Mouse (Mus musculus): ENCODE measurements at regions not wholly inside any gene's neighbourhood (a gene's known extent, or its start where the extent isn't known, plus 50 kb on each side); places are given as distances from the start of the nearest gene placed in this dataset.

DNA sequence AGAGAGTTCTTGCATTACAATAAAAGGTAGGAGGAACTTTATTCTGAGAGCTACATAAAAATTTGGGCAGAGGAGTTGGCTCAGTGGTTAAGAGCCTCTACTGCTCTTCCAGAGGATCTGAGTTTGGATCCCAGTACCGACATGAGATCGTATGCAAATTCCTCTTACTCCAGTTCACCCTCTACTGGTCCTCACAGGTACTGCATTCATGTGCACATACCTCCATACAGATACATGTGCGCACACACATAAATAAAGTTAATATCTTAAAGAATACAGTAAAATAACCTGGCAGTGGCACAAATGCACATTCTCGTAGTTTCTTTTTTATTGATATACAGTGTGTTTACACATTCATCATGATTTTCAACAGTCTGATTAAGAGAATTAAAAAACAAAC, 232.4 kb downstream of the Vps13c start:
- intact Hi-C loops (cut with DNase I): no loop called here
- DNase-seq: no peak

DNA sequence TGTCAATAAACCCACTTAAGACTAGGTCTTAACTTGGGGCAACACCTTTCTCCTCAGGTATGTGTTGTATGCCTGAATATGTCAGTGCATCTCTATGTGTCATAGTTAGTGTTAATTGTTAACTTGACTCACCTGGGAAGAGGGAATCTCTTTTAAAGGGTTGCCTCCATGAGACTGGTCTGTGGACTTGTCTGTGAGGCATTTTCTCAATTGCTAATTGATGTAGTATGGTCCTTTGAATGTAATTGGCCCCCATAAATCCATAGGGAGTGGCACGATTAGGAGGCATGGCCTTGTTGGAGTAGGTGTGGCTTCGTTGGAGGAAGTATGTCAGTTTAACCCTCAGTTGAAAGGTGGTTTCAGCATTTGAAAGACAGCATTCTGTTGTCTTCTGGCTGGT, 237.1 kb downstream of the Vps13c start:
- DNase-seq: no peak
- intact Hi-C loops (cut with DNase I): no loop called here

DNA sequence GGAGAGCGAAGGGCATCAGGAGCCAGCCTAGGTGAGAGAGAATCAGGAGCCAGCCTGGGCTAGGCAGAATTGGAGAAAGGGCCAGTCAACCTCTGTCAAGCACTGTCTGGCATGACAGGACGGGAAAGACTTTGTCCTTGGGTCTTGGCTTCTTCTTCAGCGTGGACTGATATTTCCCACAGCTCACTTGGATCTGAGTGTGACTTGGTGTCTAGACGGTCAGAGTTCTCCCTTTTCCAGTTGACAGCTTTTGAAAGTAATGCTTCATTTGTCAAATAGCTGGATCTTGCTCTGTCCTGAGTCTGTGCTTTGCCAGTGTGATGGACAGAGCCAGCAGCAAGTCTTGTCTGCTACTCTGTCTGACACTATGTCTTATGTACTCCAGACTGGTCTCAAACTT, 243.1 kb downstream of the Vps13c start:
- no peak for DNase-seq
- intact Hi-C loops (cut with DNase I): no loop called here

DNA sequence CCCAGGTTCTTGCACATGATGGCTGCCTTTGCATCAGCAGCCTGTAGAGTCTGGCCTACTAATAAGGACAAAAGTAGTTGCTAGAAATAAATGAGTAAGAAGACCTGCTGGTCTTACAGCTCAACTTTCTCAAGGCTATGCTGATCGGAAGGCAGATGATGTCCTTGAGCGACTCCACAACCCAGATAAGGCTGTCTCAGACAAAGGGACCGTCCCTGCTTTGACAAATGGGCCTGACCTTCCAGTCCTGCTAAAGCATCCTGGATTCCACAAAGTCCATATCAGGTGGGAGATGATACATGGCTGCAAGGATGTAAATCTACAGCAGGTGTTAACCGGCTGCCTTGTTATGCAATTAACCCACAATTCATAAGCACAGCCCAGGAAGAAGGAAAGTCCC, 244.8 kb downstream of the Vps13c start:
- intact Hi-C loops (cut with DNase I): no loop called here

DNA sequence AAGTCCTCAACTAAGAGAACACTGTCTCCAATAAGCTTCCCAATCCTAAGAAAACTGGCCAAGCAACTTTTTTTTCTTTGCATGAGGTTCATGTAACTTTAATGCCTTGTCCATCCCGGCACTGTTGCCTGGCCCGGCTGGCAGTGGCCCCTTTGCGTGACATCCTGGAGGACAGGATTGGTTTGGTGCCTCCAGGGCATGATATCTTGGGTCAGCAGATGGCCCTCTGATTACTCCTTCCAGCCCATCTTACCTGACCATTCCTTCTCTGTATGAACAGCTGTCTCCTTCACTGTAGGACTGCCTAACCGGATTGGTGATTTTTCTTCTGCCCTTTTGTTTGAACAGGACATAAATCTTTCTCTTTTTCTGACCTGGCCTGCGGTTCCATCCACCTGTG, 254.4 kb downstream of the Vps13c start:
- no peak for DNase-seq
- intact Hi-C loops (cut with DNase I): no loop called here

More for the DNA sequence above, 244.8 kb downstream of the Vps13c start:
- no peak for DNase-seq

DNA sequence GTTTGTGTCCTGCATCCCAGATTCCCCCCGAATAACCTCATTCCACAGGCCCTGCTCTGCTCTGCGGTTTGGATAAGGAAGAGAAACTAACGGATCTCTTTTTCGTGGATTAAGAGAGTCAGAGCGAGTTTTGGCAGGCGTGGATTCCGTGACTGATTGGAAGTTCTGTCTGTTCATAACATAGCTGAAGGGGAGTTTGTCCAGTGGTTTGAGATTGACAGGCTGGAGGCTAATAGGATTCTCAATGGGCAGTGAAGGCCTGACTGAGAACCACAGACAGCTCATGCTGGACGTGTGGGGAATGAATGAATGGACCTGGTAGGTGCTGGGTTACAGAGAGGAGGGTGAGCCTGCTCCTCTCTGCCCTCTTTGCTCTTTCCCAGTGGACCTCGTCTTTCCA, 269.6 kb downstream of the Vps13c start:
- intact Hi-C loops (cut with DNase I): no loop called here
- DNase-seq: no peak

DNA sequence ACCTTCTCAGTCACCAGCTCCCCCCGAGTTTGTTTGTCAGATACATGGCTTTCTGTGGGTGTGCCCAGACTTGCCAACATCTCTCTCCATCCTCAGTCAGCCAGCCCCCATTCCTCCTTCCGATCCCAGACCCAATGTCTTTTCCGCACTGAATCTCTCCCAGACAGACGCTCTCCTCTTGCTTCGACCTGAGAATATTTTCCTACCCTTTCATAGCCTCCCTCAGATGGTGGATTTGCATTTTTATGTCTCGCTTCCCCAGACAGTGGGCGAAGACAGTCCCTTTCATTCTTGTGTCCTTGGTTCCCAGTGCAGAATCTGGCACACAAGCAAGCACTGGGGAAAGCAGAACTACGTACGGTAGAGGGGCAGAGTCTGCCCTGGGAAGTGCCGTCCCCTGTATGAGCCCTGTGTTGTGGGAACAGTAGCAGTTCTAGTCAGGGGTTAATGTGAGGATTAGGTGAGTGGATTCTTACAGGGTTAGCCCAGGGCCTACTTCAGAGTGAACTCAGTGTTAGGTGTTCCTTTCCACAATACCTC, 275.0 kb downstream of the Vps13c start:
- intact Hi-C loops (cut with DNase I): no loop called here
- no peak for DNase-seq

DNA sequence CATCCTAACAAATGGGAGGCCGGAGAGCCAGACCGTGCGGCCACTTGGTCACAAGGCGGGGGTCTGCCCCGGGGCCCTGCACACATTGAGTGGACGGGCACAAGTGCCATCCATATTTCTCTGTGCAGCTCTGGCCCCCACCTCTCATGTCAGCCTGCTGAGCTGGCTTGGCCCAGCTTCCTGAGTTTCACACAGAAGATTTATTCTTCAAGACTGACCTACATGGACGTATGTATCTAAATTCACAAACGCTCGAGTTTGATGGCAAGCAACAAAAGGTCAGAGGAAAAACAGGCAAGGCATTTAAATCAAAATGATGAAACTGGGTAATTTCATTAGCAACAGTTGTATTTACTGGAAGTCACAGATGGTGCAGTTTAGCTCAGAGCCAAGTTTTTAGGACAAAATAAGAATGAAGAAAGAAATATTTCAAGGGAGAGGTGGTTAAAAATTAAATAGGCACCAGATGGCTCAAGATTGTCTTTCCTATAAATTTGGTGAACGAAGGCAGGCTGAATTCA, 276.1 kb downstream of the Vps13c start:
- intact Hi-C loops (cut with DNase I): no loop called here

DNA sequence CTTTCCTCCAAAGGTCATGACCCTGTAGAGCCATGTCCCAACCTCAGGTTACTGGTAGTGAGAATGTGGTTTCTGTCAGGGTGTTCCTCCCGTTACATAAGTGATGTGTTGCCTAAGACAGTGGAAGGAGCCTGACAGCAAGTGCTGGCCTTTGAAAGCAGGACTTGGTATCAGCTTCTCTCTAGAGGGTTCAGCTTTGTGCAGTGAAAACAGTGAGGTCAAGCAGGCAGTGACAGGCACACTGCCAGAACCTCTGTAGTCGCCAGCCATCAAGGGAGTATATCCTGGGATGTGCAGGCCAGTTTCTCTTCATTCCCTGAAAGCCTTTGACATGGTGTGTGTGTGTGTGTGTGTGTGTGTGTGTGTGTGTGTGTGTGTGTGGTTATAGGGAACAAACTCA, 278.1 kb downstream of the Vps13c start:
- DNase-seq: no peak

More for the DNA sequence above, 276.1 kb downstream of the Vps13c start:
- no peak for DNase-seq

DNA sequence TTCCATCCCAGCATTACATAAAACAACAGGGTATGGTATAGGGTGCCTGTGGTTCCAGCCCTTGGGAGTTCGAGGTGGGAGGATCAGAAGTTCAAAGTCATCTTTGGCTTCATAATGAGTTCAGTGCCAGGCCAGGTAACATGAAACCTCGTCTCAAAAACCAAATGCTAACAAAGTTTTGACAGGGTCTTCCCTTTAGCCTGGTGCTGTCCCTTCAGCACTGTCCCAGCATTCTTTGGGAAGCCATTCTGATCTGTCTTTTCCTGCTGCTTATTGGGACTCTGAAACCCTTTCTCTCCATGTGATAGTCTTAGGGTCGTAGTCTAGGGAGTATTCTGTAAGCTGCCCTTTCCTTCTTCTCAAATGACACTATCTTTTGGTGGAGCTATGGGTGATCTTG, 282.1 kb downstream of the Vps13c start:
- intact Hi-C loops (cut with DNase I): no loop called here
- no peak for DNase-seq

More for the DNA sequence above, 278.1 kb downstream of the Vps13c start:
- intact Hi-C loops (cut with DNase I): no loop called here

DNA sequence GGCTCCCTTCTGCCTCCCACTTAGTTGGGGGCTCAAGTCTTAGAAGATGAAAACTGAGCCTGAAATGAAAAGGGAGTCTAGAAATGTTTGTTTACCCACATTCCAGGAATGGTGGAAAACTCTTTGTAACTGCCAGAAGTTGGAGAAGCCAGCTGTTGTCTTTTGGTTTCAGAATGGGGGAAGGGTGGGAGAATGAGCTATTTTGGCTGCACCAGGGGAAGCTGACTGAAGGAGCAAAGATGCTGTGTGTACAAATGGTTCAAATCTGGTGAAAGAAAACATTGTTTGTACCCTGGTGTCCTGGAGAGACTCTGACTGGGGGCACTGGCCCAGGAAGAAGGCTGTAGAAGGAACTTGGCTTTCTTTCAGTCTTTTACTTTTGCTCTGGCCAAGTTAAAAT, 291.1 kb downstream of the Vps13c start:
- intact Hi-C loops (cut with DNase I): no loop called here
- DNase-seq: no peak

DNA sequence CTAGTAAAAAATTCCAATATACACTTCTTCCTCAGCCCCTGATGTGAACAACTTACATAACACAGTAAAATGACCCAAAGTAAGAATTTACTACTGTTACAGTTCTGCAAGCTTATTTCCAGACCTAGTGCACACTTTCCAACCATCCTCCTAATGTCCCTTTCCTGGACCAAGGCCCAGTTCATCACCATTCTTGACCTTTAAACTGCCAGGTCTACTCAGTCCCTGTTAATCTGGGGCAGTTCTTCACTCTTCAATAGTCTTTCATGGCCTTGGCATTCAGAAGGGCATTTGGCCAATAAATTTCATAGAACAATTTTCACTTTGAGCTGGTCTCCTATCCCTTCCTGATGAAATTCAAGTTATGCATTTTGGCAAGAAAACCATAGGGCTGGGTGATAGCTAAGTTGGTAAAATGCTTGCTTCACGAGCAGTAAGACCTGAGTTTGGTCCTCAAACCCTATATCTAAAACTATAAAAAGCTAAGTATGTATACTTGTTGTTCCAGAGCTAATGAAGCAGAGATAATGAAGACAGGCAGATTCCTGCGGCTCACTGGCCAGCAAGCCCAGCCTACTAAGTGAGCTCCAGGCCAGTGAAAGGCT, 295.4 kb downstream of the Vps13c start:
- no peak for DNase-seq
- intact Hi-C loops (cut with DNase I): no loop called here

DNA sequence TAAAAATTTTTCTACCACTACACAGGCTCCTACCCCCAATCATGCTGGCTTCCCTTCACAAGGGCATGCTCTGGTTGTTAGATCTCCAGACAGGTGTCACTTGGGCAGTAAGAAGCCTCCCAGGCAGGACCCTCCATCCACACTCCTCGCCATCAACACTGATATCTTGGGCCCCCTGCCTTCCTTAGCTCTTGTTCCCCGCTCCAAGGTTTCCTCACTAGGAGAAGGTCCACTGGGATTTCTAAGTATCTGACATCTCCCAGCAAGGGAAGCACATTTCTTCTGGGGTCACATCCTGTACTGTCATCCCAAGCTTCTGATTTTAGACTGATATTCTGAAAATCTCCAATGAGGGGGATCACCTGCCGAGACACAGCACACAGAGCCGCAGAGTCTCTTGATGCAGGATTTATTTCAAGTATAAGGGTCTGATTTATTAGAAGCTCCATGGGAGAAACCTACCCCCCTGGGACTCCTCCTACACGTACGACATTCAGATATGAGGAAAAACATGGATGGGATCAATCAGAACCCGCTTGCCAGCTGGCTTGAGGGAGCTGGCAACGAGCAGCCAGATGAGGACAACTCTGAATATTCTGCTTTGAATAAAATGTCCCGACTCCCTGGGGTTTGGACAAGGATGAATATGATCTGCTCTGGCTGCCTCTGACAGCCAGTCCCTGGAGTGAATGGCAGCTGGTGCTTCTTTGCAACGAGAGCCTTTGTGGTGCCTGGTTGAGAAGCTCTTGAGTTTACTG, 322.8 kb downstream of the Vps13c start:
- DNase-seq: no peak

DNA sequence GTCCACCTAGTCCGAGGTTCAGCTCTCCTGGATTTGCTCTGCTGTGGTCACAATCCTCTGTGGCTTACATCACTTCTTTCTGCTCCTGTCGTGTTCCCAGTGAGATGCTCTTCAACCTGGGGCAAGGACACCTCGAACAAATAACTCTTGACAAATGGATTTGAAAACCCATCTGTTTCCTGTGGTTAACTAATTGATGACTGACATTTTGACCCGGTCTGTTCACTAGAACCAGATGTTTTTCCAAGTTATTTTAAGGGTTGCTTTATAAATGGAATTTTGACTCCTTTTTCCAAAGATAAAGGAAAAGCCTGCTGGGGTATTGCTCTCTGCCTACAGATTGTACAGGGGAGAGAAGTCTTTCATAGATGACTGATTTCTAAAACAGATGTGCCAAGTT, 326.4 kb downstream of the Vps13c start:
- no peak for DNase-seq

More for the DNA sequence above, 322.8 kb downstream of the Vps13c start:
- intact Hi-C loops (cut with DNase I): no loop called here

DNA sequence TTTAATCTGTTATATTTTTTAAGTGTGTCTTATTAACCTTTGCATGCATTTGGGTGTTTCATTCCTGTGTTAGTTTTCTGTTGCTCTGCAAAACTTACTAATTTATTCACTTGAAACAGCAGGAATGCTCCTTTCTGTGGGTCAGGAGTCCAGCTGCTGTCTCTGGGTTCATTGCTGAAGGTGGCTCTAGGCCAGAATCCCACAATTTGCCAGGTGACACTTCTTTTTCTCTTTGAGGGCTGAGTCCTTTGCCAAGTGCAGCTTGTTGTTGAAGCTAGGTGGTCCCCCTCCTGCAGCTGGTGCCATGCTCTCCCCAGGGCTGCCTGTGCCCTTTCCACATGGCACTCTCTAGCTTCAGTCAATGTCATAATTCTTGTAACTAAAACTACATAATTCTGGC, 348.7 kb downstream of the Vps13c start:
- intact Hi-C loops (cut with DNase I): no loop called here
- no peak for DNase-seq

More for the DNA sequence above, 326.4 kb downstream of the Vps13c start:
- intact Hi-C loops (cut with DNase I): no loop called here

DNA sequence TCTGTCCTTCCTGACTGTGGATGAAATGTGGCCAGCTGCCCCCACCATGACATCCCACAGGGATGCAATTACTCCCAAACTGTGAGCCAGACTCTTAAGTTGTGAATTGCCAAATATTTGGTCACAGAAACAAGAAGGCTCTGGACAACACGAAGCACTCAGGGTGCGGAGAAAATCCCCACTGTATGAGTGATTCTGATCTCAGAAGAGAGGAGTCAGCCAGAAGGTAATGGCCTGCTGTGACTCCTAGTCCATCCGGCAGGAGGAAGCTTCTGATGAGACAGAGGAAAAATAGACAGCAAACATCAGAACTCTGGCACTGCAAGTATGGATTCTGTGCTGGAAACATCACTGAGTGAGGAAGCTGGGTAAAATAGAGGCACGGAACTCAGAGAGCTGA, 359.6 kb downstream of the Vps13c start:
- intact Hi-C loops (cut with DNase I): no loop called here
- DNase-seq: no peak

DNA sequence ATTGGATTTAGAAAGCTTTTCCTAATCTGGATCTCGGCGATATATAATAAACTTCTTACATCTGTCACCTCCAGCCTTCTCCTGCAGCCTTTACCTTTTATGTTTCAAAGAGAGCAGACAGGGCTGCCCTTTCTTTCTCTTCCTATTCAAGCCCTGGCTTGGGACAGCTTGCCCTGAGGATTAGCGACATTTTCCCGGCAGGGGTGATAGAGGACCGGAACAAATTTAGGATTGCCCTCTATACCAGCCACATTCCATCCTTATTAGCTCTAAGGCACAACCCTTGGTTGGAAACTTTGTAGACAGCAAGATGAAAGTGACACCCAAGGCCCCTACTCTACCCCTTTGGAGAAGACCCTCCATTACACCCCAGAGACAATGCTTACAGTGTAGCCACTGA, 360.8 kb downstream of the Vps13c start:
- no peak for DNase-seq
- intact Hi-C loops (cut with DNase I): no loop called here

DNA sequence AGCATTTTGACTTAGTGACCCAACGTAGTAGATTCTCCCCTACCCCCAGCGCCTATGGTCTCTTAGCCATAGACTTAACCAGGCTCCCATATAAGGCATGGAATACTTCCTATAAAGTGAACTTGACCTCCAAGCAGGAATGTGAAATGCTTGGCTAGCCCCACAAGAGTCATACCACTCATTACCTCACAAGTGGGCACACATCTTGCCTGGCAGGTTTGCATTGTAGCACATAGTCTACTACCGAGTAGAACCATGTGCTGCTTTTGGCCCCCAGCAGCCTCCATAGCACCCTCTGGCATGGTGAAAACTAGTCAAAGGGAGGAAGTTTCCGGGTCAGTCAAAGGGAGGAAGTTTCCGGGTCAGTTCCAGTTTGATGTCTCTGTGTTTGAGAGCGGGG, 385.5 kb downstream of the Vps13c start:
- no peak for DNase-seq
- intact Hi-C loops (cut with DNase I): no loop called here

DNA sequence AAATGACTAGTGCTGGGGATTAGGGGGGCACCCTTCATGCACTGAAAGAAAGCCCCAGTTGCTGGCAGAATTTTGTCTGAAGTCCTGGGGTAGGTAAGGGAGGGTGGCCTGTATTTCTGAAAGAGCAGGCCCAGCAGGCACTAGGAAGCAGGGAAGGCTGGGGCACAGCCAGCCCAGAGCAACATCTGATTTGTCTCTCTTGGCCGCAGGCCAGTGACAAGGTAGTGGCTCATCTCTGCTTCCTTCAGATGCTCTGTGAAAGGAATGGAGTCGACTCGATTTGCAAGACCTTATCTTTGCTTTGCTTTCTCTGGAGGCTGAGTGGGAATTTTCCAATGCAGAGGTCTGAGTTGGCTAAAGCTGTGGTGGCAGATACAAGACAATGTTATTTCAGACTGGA, 390.9 kb downstream of the Vps13c start:
- DNase-seq: no peak
- intact Hi-C loops (cut with DNase I): no loop called here

DNA sequence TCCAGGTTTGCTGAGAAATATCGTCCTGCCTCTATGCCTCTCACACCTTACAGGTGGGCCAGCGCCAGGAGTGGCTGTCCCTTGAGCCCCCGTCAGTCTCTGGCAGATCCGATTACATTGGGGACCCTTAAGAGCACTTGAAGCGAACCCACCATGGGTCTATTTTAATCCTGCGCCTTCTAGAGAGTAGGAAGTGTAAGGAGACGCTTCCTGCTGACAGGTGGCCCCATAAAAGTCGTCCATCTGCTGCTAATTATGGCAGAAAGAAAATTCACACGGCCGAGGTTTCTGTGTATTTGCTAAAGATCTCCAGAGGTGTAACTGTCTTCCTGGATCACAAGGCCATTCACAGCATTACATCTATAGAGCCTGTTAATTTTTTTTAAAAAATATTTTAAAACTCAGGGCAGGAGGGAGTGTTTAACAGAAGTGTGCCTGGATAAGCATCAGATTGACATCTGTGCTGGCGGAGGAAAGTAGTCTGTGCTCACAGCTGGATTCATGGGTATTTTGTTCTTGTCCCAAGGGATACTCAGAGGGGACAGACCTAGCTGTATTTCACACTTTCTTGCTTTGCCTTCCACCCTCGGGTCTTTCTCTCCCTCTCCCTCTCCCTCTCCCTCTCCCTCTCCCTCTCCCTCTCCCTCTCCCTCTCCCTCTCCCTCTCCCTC, 394.9 kb downstream of the Vps13c start:
- no peak for DNase-seq
- intact Hi-C loops (cut with DNase I): no loop called here

DNA sequence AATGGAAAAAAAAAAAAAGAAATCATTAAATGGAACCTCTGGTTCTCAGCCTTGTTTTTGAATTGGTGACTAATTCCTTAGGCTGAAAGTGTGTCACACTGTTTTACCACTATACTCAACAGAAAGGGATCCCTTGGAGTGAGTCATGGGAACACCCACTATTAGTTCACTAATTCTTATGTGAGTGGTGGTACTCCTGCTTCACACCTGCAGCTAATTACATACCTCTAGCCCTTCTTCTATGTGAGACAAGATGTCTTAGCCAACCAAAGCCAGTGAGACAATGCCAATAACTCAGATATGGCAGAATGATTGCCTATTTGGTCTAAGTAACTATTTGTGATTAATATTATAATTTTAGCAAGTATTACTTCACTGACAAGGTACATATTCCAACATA, 398.9 kb downstream of the Vps13c start:
- intact Hi-C loops (cut with DNase I): no loop called here
- no peak for DNase-seq

Data from gastrocnemius, postnatal 36 days (tissue).